Mouse (Mus musculus): ENCODE measurements at regions not wholly inside any gene's neighbourhood (a gene's known extent, or its start where the extent isn't known, plus 50 kb on each side); places are given as distances from the start of the nearest gene placed in this dataset.

GRCm38 (mm10) chr10:38875667-38876245, 54.2 kb upstream of the Rfpl4b start:
- no peak for ATAC-seq

DNA sequence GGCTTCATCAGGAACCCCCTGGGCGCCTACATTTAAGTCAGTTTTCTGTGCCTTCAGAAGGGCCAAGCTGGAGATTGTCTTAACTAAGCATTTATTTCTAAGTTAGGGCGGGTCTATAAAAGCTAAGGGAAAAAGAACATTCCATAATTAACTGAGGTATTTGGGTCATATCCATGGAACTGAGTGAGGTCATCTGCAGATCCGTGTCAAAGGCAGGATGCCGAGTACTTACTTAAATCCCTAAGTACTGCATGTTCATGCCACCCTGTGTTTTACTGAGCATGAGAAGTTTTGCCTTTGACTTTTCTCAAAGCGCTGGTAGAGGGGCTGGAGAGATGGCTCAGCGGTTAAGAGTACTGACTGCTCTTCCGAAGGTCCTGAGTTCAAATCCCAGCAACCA, 57.7 kb upstream of the Rfpl4b start:
- no peak for ATAC-seq

GRCm38 (mm10) chr10:38880642-38881187, 59.1 kb upstream of the Rfpl4b start:
- ATAC-seq: peak; percentile 47

DNA sequence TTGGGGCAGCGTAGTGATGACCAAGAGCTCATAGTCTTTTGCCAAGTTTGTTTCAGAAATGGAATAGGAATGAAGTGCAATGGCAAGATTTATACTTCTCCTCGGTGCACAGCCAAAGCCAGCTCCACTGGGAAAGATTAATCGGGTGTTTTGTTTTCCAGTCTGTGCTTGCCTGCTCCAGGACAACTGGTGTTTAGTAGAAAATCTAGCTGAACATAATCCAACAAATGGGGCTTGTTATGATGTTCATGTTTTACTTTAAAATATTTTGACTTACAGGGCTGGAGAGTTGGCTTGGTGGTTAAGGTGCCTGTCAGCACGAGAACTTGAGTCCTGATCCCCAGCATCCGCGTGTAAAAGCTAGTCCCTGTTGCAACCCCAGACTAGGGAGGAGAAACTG, 60.6 kb upstream of the Rfpl4b start:
- no peak for ATAC-seq

DNA sequence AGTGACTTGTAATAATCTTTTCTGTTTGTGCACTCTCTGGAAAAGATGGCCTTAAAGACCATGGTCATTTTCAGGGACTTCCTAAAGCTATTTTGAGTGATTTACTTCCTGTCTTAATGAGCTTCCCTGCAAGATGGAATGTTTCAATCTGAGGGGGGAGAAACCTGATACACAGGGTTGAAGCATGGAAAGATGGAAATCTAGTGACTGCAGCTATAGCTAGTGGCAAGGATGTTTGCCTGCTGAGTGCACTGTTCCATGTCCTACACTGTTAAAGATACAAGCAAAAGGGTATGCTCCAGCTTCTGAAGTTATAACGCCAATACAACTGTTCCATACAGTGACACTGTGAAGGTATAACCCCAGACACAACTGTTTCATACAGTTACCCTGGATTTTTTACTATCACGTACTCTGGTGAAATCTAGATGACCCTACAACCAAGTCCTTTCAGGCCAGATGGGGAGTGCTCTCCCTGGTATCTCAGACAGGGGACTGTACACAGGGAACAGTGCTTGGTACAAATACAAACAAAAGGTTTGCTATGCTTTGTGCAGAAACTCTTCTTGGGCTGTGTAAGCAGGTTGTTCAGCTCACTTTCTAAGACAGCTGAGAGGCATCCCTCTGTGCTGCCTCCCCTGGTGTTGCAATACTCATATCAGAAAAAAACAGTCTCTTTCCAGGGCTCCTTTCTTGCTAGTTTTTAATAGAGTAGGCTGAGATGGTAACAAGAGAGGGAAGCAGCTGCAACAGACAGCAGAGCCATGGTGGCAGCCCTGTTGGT, 62.4 kb upstream of the Rfpl4b start:
- no peak for ATAC-seq

DNA sequence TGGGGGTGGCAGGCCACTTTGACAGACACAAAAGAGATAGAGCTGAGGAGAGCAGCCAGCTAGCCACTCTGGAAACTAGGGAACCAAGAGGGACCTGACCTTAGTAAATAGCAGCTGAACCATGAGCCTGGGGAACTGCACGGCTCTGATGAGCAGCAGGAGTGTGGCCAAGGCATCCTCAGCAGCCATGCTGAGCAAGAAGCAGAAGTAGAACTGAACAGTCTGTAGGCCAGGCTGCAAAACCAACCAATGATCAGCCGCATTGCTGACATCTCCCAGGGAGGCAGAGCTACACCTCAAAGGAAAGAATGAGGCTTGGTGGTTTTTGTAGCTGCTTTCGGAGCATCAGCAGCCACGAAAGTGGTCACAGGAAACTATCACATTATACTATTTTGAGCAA, 63.1 kb upstream of the Rfpl4b start:
- ATAC-seq: peak; percentile 79

GRCm38 (mm10) chr10:38886441-38886840, 64.9 kb upstream of the Rfpl4b start:
- ATAC-seq: no peak

- no peak for ATAC-seq
Measured at GRCm38 (mm10) chr10:38887896-38888295, 66.3 kb upstream of the Rfpl4b start.

DNA sequence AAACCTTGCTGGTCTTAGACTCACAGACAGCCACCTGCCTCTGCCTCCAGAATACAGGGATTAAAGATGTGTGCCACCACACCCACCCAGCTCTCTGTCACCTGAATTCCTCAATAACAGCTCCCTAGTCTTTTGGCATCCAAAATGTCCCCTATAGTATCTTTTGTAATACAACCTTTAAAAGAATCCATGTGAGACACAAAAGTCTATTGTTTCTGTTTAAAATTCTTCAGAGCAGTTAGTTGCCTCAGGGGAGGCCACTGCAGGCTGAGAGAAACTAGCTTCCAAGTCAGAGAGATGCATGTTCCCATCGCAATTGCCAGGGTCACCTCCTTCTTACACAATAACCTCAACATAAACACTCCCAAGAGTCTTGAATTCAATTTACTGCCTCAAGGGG, 70.6 kb upstream of the Lama4 start:
- ATAC-seq: no peak

GRCm38 (mm10) chr10:38895656-38896055, 69.7 kb upstream of the Lama4 start:
- ATAC-seq: no peak

- no peak for ATAC-seq
Measured at GRCm38 (mm10) chr10:38897573-38897972, 67.7 kb upstream of the Lama4 start.

- no peak for ATAC-seq
Measured at GRCm38 (mm10) chr10:38906121-38906520, 59.2 kb upstream of the Lama4 start.

- no peak for ATAC-seq
Measured at GRCm38 (mm10) chr10:38907835-38908234, 57.5 kb upstream of the Lama4 start.

DNA sequence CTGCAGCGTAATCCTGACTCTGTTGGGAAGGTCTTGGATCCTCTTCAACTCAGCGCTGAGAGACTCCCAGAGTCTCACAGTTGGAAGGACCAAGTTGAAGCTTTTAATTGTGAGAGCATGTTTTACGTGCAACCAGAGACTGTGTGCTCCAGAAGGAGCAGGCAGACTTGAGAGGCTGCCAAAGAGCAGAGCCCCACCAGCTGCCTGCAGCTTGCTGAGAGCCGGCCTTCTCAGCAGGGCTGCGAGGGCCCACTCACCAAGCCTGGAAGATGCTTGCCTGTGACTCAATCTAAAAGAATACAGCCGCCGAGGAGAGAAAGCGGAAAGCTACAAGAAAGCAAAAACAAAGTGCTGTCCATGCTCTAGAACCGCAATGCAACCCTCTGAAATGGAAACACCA, 57.0 kb upstream of the Lama4 start:
- no peak for ATAC-seq

GRCm38 (mm10) chr10:38909152-38909732, 56.1 kb upstream of the Lama4 start:
- ATAC-seq: no peak

DNA sequence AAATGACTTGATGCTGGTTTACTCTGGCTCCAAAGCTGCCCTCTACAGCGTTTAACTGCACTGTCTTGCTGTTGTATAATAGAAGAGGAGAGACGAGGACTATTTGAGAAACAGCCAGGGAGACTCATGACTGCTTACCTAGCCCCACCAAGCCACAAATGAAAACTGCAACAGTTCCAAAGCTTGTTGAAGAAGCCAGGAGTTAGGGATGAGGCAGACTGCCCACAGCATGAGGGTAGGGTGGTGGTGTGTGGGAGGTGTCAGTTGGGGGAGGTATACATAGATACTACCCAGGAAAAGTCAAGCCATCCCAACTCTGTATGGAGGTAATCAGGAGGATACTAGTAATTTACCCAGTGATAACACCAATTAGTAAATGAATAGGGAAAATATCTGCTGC, 55.5 kb upstream of the Lama4 start:
- ATAC-seq: no peak

DNA sequence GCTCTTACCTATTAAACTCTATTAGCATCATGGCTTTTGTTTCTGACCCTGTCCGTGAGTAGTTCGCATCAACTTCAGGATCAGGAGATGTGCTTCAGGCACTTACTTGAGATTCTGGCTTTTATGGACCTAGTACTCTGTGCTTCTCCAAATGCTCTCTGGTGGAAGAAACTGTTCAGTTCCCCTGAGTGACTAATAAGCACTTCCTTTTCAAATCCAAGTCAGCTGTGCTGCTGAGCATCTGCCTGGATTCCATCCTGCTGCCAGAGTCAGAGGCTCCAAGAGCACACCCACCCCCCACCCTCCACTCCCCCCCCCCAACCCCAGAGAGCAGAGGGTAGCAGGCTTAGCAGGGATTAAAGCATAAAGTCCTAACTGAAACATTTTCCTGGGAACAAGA, 52.3 kb upstream of the Lama4 start:
- no peak for ATAC-seq

Measured in activated CD4-positive, CD25-positive, alpha-beta regulatory T cell, adult 4 months (primary cell).